8 mouse cellular contexts compared by ENCODE assay signal in genomic region chr11:94137326-94138061, GRCm38 (mm10).
DNase-seq lines count a peak whose midpoint lies in the region; ATAC-seq lines count a peak whose summit lies in the region.

No protein-coding gene starts in this region.

- H3K4me2 ChIP-seq in forebrain, embryonic 13.5 days: no peak overlapping the region
- H3K4me2 ChIP-seq in intestine, embryonic 15.5 days (replicated peaks): 0 out of 2 replicates have a peak overlapping the region, but pooled peaks have one; percentile 14
- no peak overlapping the region for H3K4me2 ChIP-seq in stomach, embryonic 14.5 days (replicated peaks; ENCODE audit: low read depth, low read length)

- peak; percentile 96 for DNase-seq in heart, adult 11 months
- no peak for DNase-seq in heart, postnatal 25 days (ENCODE audit: low spot score)
- peak; percentile 65 for DNase-seq in ES-CJ7 (ENCODE audit: low read depth, low spot score)
- DNase-seq in right cerebral cortex, postnatal 14 days: no peak

- H3K27me3 ChIP-seq in forebrain, embryonic 13.5 days: no peaks in the 10 kb centered on the region
- no peaks in the 10 kb centered on the region for H3K27me3 ChIP-seq in intestine, embryonic 15.5 days (replicated peaks)
- no peaks in the 10 kb centered on the region for H3K27me3 ChIP-seq in stomach, embryonic 14.5 days (ENCODE audit: control insufficient read depth, insufficient read depth, low read length)

- H3K4me3 ChIP-seq in forebrain, embryonic 13.5 days: no peak overlapping the region
- no peak overlapping the region for H3K4me3 ChIP-seq in intestine, embryonic 15.5 days (replicated peaks)
- no peak overlapping the region for H3K4me3 ChIP-seq in stomach, embryonic 14.5 days (ENCODE audit: low read depth, low read length)

- H3K9me3 ChIP-seq in forebrain, embryonic 13.5 days (replicated peaks): no peaks in the 10 kb centered on the region
- H3K9me3 ChIP-seq in intestine, embryonic 15.5 days: no peaks in the 10 kb centered on the region
- H3K9me3 ChIP-seq in stomach, embryonic 14.5 days (ENCODE audit: control insufficient read depth, low read depth, low read length): no peaks in the 10 kb centered on the region

- WGBS in forebrain, embryonic 13.5 days: 74% methylated on average over 14 of the region's 14 CpGs
- 67% methylated on average over 14 of the region's 14 CpGs for WGBS in intestine, embryonic 15.5 days
- WGBS in stomach, embryonic 14.5 days: 74% methylated on average over 14 of the region's 14 CpGs

- ATAC-seq in forebrain, embryonic 13.5 days: no peak
- ATAC-seq in intestine, embryonic 15.5 days: peak; percentile 42
- ATAC-seq in stomach, embryonic 14.5 days (ENCODE audit: insufficient number of reproducible peaks, insufficient read depth, low FRiP score, low read depth): no peak
- ATAC-seq in CD4-positive, CD25-positive, alpha-beta regulatory T cell, adult 4 months: no peak

- no peaks in the 10 kb centered on the region for H3K36me3 ChIP-seq in forebrain, embryonic 13.5 days (ENCODE audit: poor library complexity, severe bottlenecking)
- H3K36me3 ChIP-seq in intestine, embryonic 15.5 days: no peaks in the 10 kb centered on the region
- no peaks in the 10 kb centered on the region for H3K36me3 ChIP-seq in stomach, embryonic 14.5 days (ENCODE audit: control insufficient read depth, insufficient read depth, low read length)

- H3K4me1 ChIP-seq in forebrain, embryonic 13.5 days: peaks cover 38% of the 10 kb centered on the region
- peaks cover 37% of the 10 kb centered on the region for H3K4me1 ChIP-seq in intestine, embryonic 15.5 days (replicated peaks)
- peaks cover 18% of the 10 kb centered on the region for H3K4me1 ChIP-seq in stomach, embryonic 14.5 days (ENCODE audit: control insufficient read depth, insufficient read depth, low read length)

- H3K27ac ChIP-seq in forebrain, embryonic 13.5 days: peak overlapping the region; percentile 19; the same call in 1 of the 2 replicates
- H3K27ac ChIP-seq in intestine, embryonic 15.5 days: peak overlapping the region; percentile 68
- H3K27ac ChIP-seq in stomach, embryonic 14.5 days (ENCODE audit: low read length): peak overlapping the region; percentile 58; the same call in 1 of the 2 replicates

- intact Hi-C loops in heart, postnatal 25 days (cut with DNase I): no loop called here

- no peak overlapping the region for H3K9ac ChIP-seq in forebrain, embryonic 13.5 days
- 0 out of 2 replicates have a peak overlapping the region, but pooled peaks have one; percentile 28 for H3K9ac ChIP-seq in intestine, embryonic 15.5 days
- H3K9ac ChIP-seq in stomach, embryonic 14.5 days (replicated peaks; ENCODE audit: low read depth, low read length): no peak overlapping the region

Comparison
In these comparisons a context has a peak if more than half of its experiments do, and no peak if none do; other contexts are left out.
1. DNase-seq: peak in heart, adult 11 months (single experiment) and ES-CJ7 (single experiment); none in heart, postnatal 25 days (single experiment) and right cerebral cortex, postnatal 14 days (single experiment).
2. Peak in every context shown above with its lines, with median percentiles within 50 percentile points of each other: H3K27ac ChIP-seq.